Mouse (Mus musculus) left cerebral cortex, adult 2 months (tissue): ENCODE results near the gene Cpm. TPM values are rescaled to one million over a fixed set of nuclear protein-coding genes. Genes with fewer than 3 reads are reported as not detected.

Source experiments
- DNase-seq, 2 experiments: peaks; one replicate each; pipeline ENCODE4 v3.0.0; 2021 to 2022; ENCODE audit warnings: low spot score in 2 of 2, mixed read lengths in 1 of 2; ENCODE audit errors: extremely low spot score in 1 of 2
- H3K27ac ChIP-seq: fragments of 200-600 bp; 2 replicates; pipeline ENCODE4 v1.8.1; 2022
- H3K4me3 ChIP-seq: fragments of 200-600 bp; 2 replicates; pipeline ENCODE4 v1.8.1; 2022
- CTCF ChIP-seq: fragments of 200-600 bp; IDR thresholded peaks from 2 replicates; pipeline ENCODE4 v1.8.1; 2022; ENCODE audit warnings: antibody characterized with exemption, mild to moderate bottlenecking, moderate library complexity
- intact Hi-C: fragments of 180-260 bp; cut with DNase I; formaldehyde crosslinking; loops from one replicate; pipeline ENCODE4 v1.15.1; 2025
- total RNA-seq, 2 experiments: library from RNA; stranded (reverse); gene quantifications; 2 replicates each; pipeline ENCODE4 v1.2.3; 2021

The Cpm gene
- total RNA-seq, 2 experiments from 2014 or later: 5.2 to 5.3 TPM

DNA sequence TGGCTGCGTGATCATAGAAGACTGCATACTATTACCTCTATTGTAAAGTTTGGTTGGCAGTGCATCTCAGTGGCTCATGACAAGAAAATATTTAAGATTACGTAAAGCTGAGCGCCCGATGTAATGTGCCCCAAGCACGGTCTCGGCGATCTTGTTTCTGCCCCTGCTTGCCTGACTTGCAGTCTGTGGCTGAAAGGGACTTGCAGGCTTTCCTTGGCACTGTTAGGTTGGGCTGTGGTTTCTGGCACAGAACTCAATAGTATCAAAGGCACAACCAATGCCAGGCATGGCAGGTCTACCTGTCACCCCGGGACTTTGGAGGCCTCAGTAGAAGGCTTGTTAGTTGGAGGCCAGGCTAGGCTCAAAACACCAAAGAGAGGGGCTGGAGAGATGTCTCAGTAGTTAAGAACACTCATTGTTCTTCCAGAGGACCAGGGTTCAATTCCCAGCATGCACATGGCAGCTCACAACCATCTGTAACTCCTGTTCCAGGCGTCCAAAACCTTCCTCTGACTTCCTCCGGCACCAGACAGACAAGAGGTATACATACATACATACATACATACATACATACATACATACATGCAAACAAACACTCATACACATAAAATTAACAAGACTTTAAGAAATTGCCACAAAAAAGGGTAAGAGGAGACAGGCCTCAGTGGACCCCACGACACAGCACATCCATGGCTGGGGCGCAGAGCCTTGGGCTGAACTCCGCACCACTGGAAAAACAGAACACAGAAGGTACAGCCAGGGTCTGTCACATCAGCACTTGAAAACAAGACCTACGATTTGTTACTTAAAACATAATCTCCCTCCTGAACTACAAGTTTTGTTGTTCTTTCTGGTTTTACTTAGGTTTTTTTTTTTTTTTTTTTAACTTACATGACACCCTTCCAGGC lies 29.5 kb downstream of the Cpm start:
- no peak overlapping the region for H3K27ac ChIP-seq
- intact Hi-C loops: no loop called here
- TF ChIP-seq CTCF: no peak
- DNase-seq: no peak
- H3K4me3 ChIP-seq: no peak overlapping the region

DNA sequence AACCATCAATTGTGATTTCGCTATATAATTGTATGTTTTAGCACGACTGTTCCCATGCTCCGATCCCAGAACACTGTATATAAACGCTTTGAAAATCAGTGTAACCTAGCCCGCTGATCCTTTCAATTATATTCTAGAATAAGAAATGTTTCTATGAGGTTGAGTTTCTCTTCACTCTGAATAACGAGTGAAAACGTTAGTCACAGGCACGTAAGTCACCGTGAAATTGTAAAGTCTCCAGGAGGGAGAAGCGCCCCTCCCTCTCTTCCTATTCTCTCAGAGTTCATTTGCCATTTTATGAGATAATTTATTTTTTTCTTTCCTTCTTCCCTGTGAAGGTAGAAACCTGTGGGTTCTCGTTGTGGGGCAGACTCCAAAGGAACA lies 30.1 kb downstream of the Cpm start:
- no peak for TF ChIP-seq CTCF
- DNase-seq: no peak
- Histone ChIP-seq H3K4me3 (no peak overlapping the region), H3K27ac (no peak overlapping the region)
- intact Hi-C loops: no loop called here

DNA sequence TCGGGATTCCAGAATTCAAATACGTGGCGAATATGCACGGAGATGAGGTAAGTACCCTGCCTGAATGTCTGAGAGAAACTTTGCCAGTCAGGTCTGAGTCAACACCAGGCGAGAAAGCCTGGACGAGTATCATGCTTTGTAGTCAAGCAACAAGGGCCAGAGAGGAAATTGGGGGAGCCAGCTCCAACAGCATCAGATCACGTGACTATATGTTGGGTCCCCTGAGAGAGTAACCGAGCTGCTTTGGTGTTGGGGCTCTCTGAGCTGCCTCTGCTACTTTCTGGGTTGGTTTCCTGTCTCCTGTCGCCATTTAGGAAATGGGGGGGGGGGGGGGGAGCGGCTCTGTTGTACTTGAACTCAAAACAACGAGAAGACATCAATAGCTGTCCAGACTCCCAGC lies 30.5 kb downstream of the Cpm start:
- intact Hi-C loops: no loop called here
- no peak for TF ChIP-seq CTCF
- H3K4me3 ChIP-seq: no peak overlapping the region

DNA sequence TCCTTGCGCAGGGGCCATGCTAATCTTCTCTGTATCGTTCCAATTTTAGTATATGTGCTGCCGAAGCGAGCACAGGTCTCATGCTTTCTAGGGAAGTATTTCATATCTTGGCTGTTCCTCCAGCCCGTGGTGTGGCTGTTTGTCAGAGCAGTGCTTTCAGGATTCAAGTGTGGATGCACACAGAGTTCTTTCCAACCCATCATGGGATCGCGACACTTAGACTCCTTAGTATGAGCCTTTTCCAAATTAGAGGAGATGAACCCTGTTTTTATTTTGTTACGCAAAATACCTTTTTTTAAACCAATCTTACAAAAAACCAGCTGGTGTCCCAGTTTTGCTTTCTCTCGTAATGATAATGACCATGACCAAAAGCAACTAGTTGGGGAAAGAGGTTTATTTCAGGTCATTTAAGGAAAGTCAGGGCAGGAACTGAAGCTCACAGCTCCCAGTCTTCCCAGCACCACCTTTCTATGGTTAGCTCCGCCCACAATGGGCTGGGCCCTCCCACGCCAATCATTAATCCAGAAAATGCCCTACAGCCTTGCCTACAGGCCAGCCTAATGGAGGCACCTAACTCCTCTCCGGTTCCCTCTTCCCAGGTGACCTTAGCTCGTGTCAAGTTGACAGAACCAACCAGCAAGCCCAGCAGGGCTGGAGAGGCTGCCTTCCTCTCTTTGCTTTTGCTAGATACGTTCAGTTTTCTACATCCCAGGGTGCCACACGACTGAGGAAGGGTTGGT lies 33.2 kb downstream of the Cpm start:
- no peak for TF ChIP-seq CTCF
- intact Hi-C loops: no loop called here
- Histone ChIP-seq H3K4me3 (no peak overlapping the region), H3K27ac (no peak overlapping the region)
- DNase-seq: no peak

More for the DNA sequence above, 30.5 kb downstream of the Cpm start:
- no peak for DNase-seq
- no peak overlapping the region for H3K27ac ChIP-seq

DNA sequence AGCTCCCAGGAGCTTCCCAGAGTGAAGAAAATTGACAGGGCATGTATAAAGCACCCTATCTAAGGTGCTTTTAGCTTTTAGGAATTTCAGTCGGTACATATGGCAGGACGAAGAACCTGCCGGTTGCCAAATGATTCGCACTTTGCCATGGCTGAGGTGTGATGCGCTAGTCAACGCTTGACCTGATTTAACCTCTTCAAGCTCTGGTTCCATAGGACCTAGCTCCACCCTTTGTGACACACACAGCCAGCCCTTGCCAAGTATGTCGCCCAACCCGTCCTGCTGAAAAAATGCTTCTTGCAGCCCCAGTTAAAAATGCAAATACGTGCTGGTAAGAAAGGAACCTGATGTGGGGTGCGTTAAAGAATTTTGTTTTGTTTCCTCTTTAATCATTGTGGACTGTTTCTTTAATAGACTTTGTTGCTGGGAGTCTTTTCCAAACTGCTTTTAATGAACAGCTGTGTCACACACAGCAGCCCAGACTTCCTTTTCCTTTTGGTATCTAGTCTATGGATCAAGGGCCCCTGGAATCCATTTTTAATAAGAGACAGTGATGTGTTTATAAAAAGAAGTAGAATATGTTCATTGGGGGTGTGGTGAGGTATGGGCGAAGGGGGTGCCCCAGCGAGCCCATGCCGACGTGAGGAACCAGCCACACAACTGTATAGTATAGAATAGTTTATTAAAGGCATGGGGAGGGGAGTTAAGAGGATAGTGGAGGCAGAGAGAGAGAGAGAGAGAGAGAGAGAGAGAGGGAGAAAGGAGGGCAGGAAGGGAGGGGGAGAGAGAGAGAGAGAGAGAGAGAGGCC lies 34.0 kb downstream of the Cpm start:
- no peak for TF ChIP-seq CTCF
- no peak overlapping the region for H3K4me3 ChIP-seq
- no peak overlapping the region for H3K27ac ChIP-seq
- no peak for DNase-seq
- intact Hi-C loops: no loop called here

DNA sequence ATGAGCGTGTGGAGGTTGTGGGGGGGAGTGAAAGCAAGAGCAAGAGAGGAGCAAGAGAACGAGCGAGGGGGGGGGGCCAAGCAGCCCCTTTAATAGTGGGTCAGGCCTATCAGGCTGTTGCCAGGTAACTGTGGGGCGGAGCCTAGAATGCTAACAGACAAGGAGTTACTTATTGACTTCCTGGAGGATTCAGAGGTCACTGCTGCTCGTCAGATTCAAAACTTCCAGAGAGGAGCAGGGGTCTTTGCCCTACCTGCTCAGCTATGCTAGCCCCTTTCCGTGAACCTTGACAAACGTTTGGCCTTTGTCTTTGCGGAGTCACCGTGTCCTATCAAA lies 34.5 kb downstream of the Cpm start:
- no peak for DNase-seq
- Histone ChIP-seq H3K27ac (no peak overlapping the region), H3K4me3 (no peak overlapping the region)
- no peak for TF ChIP-seq CTCF
- intact Hi-C loops: no loop called here

DNA sequence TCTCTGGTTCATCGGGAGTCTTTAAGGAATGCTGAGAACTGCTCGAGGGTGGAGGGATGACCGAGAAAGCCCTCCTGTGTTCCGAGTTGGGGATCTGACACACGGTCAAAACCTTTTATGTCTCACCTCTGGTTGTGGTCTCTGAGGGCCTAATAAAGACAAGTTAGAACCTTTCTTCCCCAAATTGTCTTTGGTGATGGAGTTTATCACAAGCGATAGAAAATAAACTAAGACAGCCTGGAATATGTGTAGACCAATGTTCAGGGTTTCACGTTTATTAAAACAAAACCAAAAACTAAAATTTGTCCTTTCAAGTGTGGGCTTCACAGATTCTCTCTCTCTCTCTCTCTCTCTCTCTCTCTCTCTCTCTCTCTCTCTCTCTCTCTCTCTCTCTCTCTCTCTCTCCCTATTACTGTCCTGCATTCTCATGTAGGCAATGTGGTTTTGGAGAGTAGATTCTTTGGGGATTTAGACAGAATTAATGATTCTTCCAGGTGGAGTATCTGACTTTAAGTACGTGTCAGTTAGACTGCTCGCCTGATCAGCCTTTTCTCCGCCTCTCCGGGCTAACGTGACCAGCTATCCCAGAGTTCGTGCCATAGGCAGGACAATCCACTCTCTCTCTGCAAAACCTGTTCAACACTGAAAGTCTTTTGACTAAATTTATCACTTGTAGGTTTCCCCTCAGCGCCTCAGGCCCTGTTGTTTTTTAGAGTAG lies 35.1 kb downstream of the Cpm start:
- TF ChIP-seq CTCF: no peak
- H3K27ac ChIP-seq: no peak overlapping the region
- intact Hi-C loops: no loop called here
- no peak overlapping the region for H3K4me3 ChIP-seq
- DNase-seq: no peak

DNA sequence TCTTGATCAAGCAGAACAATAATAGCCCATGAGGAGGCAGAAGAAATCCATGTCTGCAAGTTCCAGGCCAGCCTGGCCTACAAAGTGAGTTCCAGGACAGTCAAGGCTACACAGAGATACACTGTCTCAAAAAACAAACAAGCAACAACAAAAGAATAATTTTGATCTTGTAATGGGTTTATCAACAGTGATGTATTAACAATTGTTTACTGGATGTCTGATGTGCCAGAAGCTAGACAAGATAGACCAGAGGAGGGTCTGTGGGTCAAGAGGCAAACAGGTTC lies 35.6 kb downstream of the Cpm start:
- H3K4me3 ChIP-seq: no peak overlapping the region
- DNase-seq: no peak
- no peak for TF ChIP-seq CTCF
- intact Hi-C loops: no loop called here
- no peak overlapping the region for H3K27ac ChIP-seq

DNA sequence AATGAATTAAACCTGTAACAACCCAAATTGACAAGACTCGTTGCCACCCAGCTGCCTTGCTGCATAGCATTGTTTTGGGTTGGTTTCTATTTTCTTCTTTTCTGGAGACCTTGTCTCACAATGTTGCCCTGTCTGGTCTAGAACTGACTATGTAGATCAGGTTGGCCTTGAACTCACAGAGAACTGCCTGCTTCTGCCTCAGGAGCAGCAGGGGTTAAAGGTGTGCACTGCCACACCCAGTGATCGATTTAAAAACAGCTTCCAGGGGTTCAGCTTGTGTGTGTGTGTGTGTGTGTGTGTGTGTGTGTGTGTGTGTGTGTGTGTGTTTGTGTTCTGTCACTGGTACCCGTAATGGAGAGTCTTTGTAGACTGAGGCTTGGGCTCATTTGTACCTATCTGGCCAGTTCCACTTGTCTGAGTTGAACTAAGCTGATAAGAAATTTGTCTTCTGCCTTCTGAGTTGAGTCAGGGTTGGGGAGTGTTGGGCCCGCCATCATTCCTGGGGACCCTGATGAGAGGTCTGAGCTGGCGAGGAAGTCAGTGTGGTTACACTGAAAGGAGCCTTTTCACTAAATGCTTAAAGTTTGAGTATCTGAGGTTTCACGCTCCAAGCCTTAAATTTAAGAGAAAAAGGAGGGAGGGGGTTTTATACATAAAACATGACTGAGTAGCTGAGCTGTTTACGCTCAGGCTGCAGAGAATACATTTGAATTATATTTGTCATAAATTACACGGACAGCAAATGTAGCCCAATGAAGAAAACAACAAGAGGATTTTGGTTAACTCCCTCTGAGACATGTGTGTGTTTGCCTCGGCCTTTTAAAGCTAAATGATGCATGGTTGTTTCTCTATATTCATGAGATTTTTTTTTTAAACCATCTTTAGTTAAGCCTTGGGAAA lies 36.3 kb downstream of the Cpm start:
- H3K4me3 ChIP-seq: no peak overlapping the region

DNA sequence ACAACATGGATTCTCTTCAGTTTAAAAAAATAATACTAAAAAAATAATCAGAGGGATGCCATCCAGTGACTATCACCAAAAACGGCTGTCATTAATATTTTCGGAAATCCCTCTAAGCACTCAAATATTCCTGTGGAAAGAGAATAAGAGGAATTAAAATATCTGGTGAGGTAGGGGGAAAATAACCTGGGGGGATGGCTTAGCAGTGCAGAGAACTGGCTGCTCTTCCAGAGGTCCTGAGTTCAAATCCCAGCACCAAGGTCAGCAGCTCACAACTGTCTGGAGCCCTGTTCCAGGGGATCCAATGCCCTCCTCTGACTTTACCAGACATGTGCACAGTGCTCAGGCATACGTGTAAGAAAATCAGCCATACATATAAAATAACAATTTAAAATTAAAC lies 37.1 kb downstream of the Cpm start:
- TF ChIP-seq CTCF: no peak
- intact Hi-C loops: no loop called here

More for the DNA sequence above, 36.3 kb downstream of the Cpm start:
- TF ChIP-seq CTCF: no peak
- H3K27ac ChIP-seq: no peak overlapping the region
- DNase-seq: no peak
- intact Hi-C loops: no loop called here

More for the DNA sequence above, 37.1 kb downstream of the Cpm start:
- no peak overlapping the region for H3K4me3 ChIP-seq
- no peak for DNase-seq
- H3K27ac ChIP-seq: no peak overlapping the region
